Mouse (Mus musculus) forelimb bud, embryonic 11.5 days (tissue): ENCODE measurements at regions not wholly inside any gene's neighbourhood (a gene's known extent, or its start where the extent isn't known, plus 50 kb on each side); places are given as distances from the start of the nearest gene placed in this dataset.
"Not testable (repeated sequence)": the region's sequence is repeated elsewhere in the genome, so short reads cannot be mapped to it uniquely, and the experiment has no call there.

ENCODE experiments used
- DNase-seq: peaks from one replicate; pipeline ENCODE4 v3.0.0-alpha.2; 2012; ENCODE audit warnings: low read depth, low spot score

GRCm38 (mm10) chr8:60728339-60728738 is 95.7 kb downstream of the Mfap3l start:
- DNase-seq = no peak

GRCm38 (mm10) chr8:60732545-60732944 is 99.9 kb downstream of the Mfap3l start:
- DNase-seq = no peak

- DNase-seq = peak; percentile 3
Observed at GRCm38 (mm10) chr8:60735961-60736360, 103.3 kb downstream of the Mfap3l start.

GRCm38 (mm10) chr8:60736401-60736800 is 103.8 kb downstream of the Mfap3l start:
- no peak for DNase-seq

- DNase-seq = no peak
Observed at GRCm38 (mm10) chr8:60736913-60737312, 104.3 kb downstream of the Mfap3l start.

GRCm38 (mm10) chr8:60737616-60738015 is 105.0 kb downstream of the Mfap3l start:
- no peak for DNase-seq

GRCm38 (mm10) chr8:60745877-60746276 is 113.2 kb downstream of the Mfap3l start:
- DNase-seq = no peak

GRCm38 (mm10) chr8:60746486-60746885 is 113.9 kb downstream of the Mfap3l start:
- DNase-seq = no peak

- no peak for DNase-seq
Observed at GRCm38 (mm10) chr8:60755704-60756415, 123.2 kb downstream of the Mfap3l start.

- DNase-seq = no peak
Observed at GRCm38 (mm10) chr8:60763959-60764358, 126.3 kb upstream of the Hpf1 start.

- DNase-seq = no peak
Observed at GRCm38 (mm10) chr8:60773350-60773749, 116.9 kb upstream of the Hpf1 start.

GRCm38 (mm10) chr8:60776251-60776650 is 114.0 kb upstream of the Hpf1 start:
- not testable (repeated sequence) for DNase-seq

GRCm38 (mm10) chr8:60785049-60785448 is 105.2 kb upstream of the Hpf1 start:
- no peak for DNase-seq

GRCm38 (mm10) chr8:60790453-60790852 is 99.8 kb upstream of the Hpf1 start:
- DNase-seq = no peak

- no peak for DNase-seq
Observed at GRCm38 (mm10) chr8:60792518-60792917, 97.7 kb upstream of the Hpf1 start.

GRCm38 (mm10) chr8:60804787-60805186 is 85.4 kb upstream of the Hpf1 start:
- DNase-seq = no peak

GRCm38 (mm10) chr8:60806772-60807171 is 83.4 kb upstream of the Hpf1 start:
- no peak for DNase-seq

- DNase-seq = no peak
Observed at GRCm38 (mm10) chr8:60809806-60810205, 80.4 kb upstream of the Hpf1 start.

GRCm38 (mm10) chr8:60810955-60811354 is 79.3 kb upstream of the Hpf1 start:
- DNase-seq = no peak

GRCm38 (mm10) chr8:60825676-60826442 is 64.4 kb upstream of the Hpf1 start:
- no peak for DNase-seq

- DNase-seq = no peak
Observed at GRCm38 (mm10) chr8:60827241-60827640, 63.0 kb upstream of the Hpf1 start.

GRCm38 (mm10) chr8:60829093-60829492 is 61.1 kb upstream of the Hpf1 start:
- no peak for DNase-seq

- DNase-seq = no peak
Observed at GRCm38 (mm10) chr8:60830556-60830955, 59.7 kb upstream of the Hpf1 start.
